Mouse (Mus musculus): ENCODE measurements around the gene Ccl2. TPM values are rescaled to one million over a fixed set of nuclear protein-coding genes. Genes with fewer than 3 reads are reported as not detected.

Gene Ccl2
- total and polyA plus RNA-seq, 3 experiments, result 0.15 TPM; not detected in 2

GRCm38 (mm10) chr11:82041671-82042080 lies 6.3 kb downstream of the Ccl2 start:
- no peaks in the 10 kb centered on the region for H3K27me3 ChIP-seq (ENCODE audit: control insufficient read depth in 1 of 2, insufficient read depth in 2 of 2, low read length in 2 of 2)
- H3K36me3 ChIP-seq (ENCODE audit: control insufficient read depth in 1 of 2, insufficient read depth in 2 of 2, low read length in 2 of 2), result peaks cover 0 to 8% of the 10 kb centered on the region in 2 experiments; a peak in 2 of 4 replicates
- H3K4me3 ChIP-seq (ENCODE audit: control insufficient read depth in 1 of 2, insufficient read depth in 1 of 2, low read depth in 2 of 2, low read length in 2 of 2), result no peak overlapping the region
- peak; percentile 70; the same call in 1 of the 2 replicates for TF ChIP-seq USF1 (IDR thresholded peaks at IDR 0.05; ENCODE audit: low read depth, low read length)
- 0 out of 2 replicates have a peak, but pooled peaks have one; percentile 6 for TF ChIP-seq BHLHE40 (IDR thresholded peaks at IDR 0.05; ENCODE audit: borderline replicate concordance, low read depth, low read length)
- peak; percentile 92 for TF ChIP-seq GATA1 (IDR thresholded peaks at IDR 0.05; ENCODE audit: low read depth, low read length)
- TF ChIP-seq CHD2 (IDR thresholded peaks at IDR 0.05; ENCODE audit: low read length), result no peak; the same call in 1 of the 2 replicates
- TF ChIP-seq SIN3A (IDR thresholded peaks at IDR 0.05; ENCODE audit: low read length), result peak; percentile 43
- TF ChIP-seq TAL1 (IDR thresholded peaks at IDR 0.05; ENCODE audit: low read length), result peak; percentile 49
- TF ChIP-seq GABPA (IDR thresholded peaks at IDR 0.05; ENCODE audit: low read depth, low read length), result no peak
- peak; percentile 86; the same call in 1 of the 2 replicates for TF ChIP-seq ETS1 (IDR thresholded peaks at IDR 0.05; ENCODE audit: low read depth, low read length)
- no peak for TF ChIP-seq JUND (IDR thresholded peaks at IDR 0.05; ENCODE audit: low read depth, low read length)
- TF ChIP-seq ZNF384 (IDR thresholded peaks at IDR 0.05; ENCODE audit: low read depth, low read length), result no peak
- peak; percentile 85 to 92 for TF ChIP-seq EP300 (IDR thresholded peaks at IDR 0.05; ENCODE audit: low read depth in 1 of 2, low read length in 2 of 2)
- peak; percentile 96 for TF ChIP-seq TCF12 (IDR thresholded peaks at IDR 0.05; ENCODE audit: low read depth, low read length)
- peak; percentile 74 for TF ChIP-seq RCOR1 (IDR thresholded peaks at IDR 0.05; ENCODE audit: low read depth, low read length)
- DNase-seq (ENCODE audit: low read depth, low spot score), result peak; percentile 89
- peaks cover 2 to 6% of the 10 kb centered on the region in 2 experiments; a peak in 3 of 4 replicates for H3K4me1 ChIP-seq (ENCODE audit: control insufficient read depth in 1 of 2, insufficient read depth in 2 of 2, low read length in 2 of 2)
- H3K9ac ChIP-seq (ENCODE audit: control insufficient read depth, low read depth, low read length, poor library complexity, severe bottlenecking), result no peak overlapping the region
- H3K79me2 ChIP-seq (ENCODE audit: control insufficient read depth, insufficient read depth, low read length, poor library complexity), result no peaks in the 10 kb centered on the region
- H3K9me3 ChIP-seq (replicated peaks; ENCODE audit: insufficient read depth, low read length), result no peaks in the 10 kb centered on the region
- peak overlapping the region; percentile 77 for H3K27ac ChIP-seq (ENCODE audit: control insufficient read depth, low read depth, low read length)

DNA sequence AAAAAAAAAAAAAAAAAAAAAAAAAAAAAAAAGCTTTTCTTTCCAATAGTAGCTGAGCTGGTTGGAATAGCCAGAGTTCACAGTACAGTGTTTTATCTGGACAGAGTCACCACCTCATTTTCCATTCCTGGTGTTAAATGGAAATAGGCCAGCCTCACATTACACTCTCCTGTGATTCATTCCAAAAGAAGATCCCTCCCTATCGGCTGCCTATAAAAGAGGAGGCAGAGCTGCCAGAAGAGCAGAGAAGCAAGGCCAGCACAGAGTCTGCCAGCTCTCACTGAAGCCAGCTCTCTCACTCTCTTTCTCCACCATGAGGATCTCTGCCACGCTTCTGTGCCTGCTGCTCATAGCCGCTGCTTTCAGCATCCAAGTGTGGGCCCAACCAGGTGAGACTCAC lies 10.1 kb downstream of the Ccl2 start, which contains the start of gene Ccl7:
TSS of gene Ccl7 (plus strand) at position 242 of the 400 bp plus-strand sequence.
- Histone ChIP-seq H3K9me3 (replicated peaks; ENCODE audit: insufficient read depth, low read length) (no peaks in the 10 kb centered on the region), H3K27ac (ENCODE audit: control insufficient read depth, low read depth, low read length) (no peak within 1 kb of the TSS), H3K27me3 (ENCODE audit: control insufficient read depth in 1 of 2, insufficient read depth in 2 of 2, low read length in 2 of 2) (no peaks in the 10 kb centered on the region), H3K79me2 (ENCODE audit: control insufficient read depth, insufficient read depth, low read length, poor library complexity) (no peaks in the 10 kb centered on the region), H3K36me3 (ENCODE audit: control insufficient read depth in 1 of 2, insufficient read depth in 2 of 2, low read length in 2 of 2) (peaks cover 0 to 8% of the 10 kb centered on the region in 2 experiments; a peak in 2 of 4 replicates), H3K4me3 (ENCODE audit: control insufficient read depth in 1 of 2, insufficient read depth in 1 of 2, low read depth in 2 of 2, low read length in 2 of 2) (no peak within 1 kb of the TSS), H3K9ac (ENCODE audit: control insufficient read depth, low read depth, low read length, poor library complexity, severe bottlenecking) (no peak within 1 kb of the TSS), H3K4me1 (ENCODE audit: control insufficient read depth in 1 of 2, insufficient read depth in 2 of 2, low read length in 2 of 2) (peaks cover 2 to 6% of the 10 kb centered on the region in 2 experiments; a peak in 3 of 4 replicates)
- no peak for TF ChIP-seq TCF12 (IDR thresholded peaks at IDR 0.05; ENCODE audit: low read depth, low read length)
- peak; percentile 69 for TF ChIP-seq ZNF384 (IDR thresholded peaks at IDR 0.05; ENCODE audit: low read depth, low read length)
- no peak for TF ChIP-seq RCOR1 (IDR thresholded peaks at IDR 0.05; ENCODE audit: low read depth, low read length)
- no peak for TF ChIP-seq CHD1 (IDR thresholded peaks at IDR 0.05; ENCODE audit: low read depth, low read length)
- TF ChIP-seq KAT2A (conservative IDR thresholded peaks at IDR 0.05; ENCODE audit: low read depth, low read length), result no peak
- no peak for TF ChIP-seq NRF1 (IDR thresholded peaks at IDR 0.05; ENCODE audit: insufficient read depth, low read depth, low read length, poor library complexity, severe bottlenecking)
- no peak for TF ChIP-seq ZKSCAN1 (IDR thresholded peaks at IDR 0.05; ENCODE audit: low read depth, low read length)
- TF ChIP-seq BHLHE40 (IDR thresholded peaks at IDR 0.05; ENCODE audit: borderline replicate concordance, low read depth, low read length), result no peak
- TF ChIP-seq TAL1 (IDR thresholded peaks at IDR 0.05; ENCODE audit: low read length), result no peak
- DNase-seq (ENCODE audit: low read depth, low spot score), result no peak
